Mouse (Mus musculus): ENCODE data around the gene Crhbp.

Crhbp gene

DNA sequence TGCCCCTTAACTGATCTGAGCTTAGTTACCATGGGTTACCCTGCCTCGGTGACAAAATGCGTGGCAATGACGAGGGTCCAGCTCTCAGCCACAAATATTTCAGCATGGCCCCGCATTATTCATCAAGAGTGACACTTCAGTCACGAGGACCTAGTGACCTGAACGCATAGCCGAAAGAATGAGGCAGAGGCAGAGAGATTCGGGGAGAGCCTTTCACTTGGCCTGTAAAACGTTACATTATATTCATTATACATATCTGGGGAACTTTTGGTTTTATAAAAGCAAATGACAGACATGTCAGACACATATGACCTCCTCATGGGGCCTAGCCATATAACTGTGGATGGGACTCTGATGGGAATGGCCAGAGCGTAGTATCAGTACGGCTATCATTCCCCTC, at the start of gene Crhbp:
Gene Crhbp, minus strand, starts transcription at position 101 of the 400 bp plus-strand sequence.
- no peak for DNase-seq

DNA sequence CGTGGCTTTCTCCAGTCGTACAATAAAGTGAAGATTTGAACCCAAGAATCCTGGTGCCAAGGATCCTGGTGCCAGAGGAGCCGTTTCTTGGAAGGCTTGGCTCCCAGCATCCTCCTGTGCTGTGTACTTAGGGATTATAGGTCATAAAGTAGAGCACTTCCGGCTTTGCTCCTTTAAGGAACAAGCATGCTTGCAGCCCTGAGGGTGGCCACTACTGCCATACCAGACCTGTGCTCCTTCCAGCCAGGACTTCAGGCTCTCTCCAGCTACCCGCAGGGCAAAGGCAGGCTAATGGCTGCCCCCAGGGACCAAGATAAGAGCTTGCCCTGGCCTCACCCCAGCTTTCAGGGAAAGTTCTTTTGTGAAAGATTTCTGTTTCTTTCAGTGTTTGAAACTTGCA, 48.6 kb upstream of the Crhbp start:
- no peak for DNase-seq

DNA sequence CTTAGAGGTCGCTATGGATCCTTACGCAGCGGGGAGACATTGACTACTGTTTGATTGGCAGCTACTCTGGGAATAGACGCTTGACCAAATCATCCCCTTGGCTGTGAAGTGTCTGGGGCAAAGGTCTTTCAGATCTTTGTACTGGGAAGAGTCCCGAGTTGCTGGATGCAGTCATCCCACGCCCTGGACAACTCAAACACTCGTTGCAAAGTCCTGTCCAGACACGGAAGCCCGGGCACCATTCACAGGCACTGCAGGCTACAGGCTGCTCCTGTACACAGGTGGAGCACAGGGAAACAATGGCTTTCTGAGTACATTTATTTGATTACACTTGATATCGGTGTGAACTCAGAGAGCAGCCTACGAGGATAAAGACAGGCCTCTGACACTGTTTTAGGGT, 46.6 kb upstream of the Crhbp start:
- DNase-seq = no peak

DNA sequence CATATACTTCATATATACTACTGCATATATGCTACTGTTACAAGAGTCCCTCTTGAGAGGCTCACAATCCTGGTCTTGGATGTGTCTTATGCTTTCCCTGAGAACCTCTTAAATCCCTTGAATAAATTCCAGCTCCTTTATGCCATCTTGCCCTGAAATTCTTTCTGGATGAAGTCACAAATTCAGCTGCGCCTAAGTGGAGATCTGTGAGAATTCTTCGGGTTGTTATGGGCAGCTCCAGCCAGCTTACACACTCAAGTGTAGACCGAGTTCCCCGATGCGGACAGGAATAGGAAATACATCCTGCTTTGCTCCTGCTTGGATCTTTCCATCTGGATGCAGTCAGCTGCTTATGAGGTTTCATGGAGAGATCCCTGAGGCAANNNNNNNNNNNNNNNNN, 39.9 kb upstream of the Crhbp start:
- DNase-seq = no peak

DNA sequence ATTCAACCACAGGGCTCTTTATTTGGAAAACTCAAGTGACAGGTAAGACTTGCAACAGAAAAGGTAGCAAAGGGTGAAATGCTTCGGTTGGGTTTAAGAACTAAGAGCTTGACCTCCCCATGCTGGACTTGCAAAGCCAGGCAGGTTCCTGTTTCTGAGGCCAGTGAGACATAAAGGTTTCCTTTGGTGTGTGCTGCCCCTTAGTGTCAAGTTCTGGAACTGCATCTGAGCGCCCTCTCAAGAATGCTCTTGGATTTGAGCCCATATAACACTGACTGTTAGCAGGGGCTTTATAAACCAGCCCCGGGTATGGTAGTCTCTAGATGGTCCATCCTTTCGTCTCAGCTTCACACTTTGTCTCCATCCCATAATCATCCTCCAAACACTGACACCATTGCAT, 36.7 kb upstream of the Crhbp start:
- peak; percentile 64 for DNase-seq

DNA sequence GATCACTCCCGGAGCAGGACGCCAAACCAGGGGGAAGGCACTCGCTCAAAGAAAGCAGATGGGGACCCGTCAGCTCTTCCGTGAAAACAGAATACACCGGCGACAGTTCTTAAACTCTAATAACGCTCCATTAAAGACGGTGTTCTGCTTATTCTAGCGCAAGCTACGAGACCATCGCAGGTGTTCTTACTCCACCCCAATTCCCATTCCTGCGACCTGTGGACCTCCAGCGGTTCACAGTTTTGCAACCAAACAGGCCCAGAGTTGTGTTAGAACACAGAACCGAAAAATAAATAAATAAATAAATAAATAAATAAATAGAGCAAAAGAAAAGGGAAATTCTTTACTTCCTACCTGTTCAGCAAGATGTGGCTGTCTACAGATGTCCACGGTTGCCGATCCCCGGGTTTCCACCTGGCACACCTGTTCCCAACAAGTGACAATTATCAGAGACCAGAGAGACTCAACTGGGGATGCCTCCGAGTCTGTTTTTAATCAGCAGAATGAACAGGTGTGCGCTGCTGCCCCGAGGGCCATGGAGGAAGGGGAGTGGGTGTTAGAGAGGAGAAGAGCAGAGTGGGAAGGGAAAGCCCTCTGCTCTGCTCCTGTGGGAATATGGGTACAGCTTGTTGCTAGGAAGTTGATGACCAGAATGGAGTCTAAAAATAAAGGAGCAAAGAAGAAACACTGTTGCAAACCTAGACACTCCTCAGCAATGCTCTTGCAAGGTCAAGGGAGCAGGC, 34.1 kb upstream of the Crhbp start, which contains the start of gene S100z:
Gene S100z, minus strand, starts transcription at position 51 of the 743 bp plus-strand sequence.
- DNase-seq = no peak

DNA sequence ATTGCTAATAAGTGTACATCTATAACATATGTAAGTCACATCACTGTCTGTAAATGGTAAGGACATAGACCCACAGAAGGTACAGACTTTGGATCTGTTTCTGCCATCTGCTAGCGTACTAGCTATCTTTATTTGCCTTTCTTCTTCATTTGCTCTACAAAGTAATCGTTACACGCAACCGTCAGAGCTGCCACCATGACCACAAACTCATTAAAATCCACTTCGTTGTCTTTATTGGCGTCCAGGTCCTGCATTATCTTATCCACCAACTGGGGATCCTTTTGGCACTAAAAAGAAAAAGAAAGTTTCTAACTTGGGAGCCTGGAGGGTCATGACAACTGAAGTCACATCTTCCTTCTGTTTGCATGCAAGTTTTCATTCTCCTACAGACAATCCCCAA, 32.4 kb upstream of the Crhbp start:
- no peak for DNase-seq

DNA sequence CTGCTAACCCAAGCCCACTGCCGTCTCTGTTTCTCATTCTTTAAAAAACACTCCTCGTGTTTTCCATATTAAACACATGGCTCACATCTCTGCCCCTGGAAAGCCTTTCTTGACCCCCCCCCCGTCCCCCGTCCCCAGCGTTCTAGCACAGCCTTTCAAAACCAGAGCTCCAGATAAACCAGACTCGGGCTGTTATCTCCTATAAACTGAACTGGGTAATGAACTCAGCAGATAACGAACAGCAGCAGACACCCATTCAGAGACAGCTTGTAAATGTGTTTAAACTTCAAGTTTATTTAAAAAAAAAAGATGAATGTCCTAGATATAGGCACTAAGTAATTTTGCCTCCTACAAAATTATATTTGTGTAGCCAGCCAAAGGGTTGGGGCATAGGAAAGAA, 30.4 kb upstream of the Crhbp start:
- no peak for DNase-seq

DNA sequence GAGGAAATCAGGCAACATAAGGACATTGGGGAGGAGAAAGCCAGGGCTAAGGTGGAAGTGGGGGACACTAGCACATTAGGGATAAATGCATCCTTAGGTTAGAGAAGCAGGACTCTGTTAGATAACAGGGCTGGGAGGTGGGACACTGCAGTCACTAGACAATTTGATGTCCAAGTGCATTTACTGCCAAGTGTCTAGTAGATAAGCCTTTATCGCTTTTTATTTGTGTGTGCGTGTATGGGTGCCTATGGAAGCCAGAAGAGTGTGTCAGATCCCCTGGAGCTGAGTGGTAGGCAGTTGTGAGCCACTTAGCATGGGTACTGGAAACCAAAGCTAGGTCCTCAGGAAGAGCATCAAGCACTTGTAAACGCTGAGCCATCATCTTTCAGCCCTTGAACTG, 29.6 kb upstream of the Crhbp start:
- no peak for DNase-seq

DNA sequence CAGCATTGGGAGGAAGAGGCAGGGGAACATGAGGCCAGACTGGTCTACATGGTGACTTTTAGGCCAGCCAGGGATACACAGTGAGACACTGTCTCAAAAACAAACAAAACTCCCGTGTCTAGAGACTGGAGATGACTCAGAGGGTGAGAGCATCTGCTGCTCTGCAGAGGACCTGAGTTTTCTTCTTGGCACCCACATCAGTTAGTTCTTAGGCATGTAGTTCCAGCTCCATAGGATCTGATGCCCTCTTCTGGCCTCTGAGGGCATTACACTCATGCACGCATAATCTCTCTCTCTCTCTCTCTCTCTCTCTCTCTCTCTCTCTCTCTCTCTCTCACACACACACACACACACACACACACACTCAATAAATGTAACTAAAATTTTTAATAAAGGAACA, 26.2 kb upstream of the Crhbp start:
- no peak for DNase-seq

DNA sequence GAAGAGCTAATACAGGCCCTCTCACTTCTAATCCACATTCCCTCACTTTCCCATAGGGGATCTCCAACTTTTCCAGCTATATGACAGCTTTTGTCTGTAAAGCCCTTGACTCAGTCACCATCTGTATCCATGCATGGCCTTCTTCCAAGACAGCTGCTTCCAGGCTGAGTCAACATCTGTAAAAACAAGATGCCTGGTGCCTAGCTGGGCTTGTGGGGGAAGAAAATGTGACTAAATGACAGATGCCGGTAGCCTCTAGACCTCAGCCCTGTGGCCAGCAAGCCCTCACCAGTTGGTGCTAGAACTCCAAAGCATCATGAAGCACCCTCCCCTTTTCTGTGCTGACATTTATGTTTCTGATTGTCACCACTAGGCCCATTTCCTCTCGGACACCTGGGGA, 6.8 kb upstream of the Crhbp start:
- DNase-seq = no peak

DNA sequence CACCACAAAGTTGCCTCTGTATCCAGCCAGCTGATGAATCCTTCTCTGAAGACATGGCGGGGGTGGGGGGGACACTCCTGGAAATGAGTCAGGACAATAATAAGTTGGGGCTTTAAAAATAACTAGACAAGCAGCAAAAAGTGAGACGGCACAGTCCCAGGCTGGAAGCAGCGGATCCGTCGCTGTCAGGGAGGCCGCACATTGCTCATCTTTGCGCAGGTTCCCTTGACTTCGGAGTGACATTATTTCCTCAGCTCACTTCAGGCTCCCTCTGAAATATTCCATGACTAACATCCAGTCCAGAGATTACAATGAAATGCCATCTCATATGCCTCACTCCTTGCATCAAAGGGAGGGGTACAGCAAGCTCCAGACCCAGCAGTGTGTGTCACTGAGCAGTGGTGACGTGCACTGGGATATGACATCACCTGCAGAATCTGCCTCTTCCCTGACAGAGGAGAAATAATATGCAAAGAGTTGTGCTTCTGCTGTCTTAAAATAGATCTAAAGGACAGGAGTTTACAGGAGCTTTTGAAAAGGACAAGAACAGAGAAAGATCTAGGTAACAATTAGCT, 6.0 kb upstream of the Crhbp start:
- no peak for DNase-seq

DNA sequence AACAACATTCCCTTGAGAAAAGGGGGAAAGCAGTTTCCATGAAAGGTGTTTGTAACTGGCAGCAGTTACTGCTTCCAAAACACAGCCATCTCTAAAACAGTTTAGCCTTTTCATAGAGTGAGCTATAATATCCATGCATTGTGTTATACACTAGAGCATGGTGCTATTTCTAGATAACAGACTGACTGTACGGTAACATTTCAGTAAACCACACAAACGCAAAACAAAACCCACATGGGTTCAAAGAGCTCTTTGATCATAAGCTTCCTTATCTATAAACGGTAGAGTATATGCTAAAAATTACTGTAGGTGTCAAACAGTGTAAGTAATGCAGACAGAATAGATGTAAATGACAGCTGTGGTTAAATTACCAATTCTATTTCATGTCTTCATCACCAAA, 5.0 kb upstream of the Crhbp start:
- DNase-seq = no peak

DNA sequence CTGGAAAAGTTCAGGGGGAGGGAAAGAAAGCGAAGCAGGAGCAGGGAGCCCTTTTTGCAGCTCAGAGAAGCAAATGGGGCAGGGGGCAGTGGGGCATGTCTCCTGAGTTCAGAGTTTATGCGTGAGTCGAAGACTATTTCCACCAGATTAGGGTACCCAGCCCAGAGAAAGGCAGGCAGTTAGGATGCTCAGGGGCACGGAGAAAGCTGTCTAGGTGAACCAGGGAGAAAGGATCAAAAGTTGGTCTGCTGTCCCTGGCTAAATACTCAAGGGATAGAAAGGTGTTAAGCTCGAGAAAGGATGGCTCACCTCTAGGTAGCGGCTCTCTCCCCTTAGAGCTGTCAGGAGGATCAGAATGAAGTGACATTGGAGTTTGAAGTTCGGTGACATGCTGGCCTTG, 433 bp downstream of the Crhbp start:
- DNase-seq = no peak

DNA sequence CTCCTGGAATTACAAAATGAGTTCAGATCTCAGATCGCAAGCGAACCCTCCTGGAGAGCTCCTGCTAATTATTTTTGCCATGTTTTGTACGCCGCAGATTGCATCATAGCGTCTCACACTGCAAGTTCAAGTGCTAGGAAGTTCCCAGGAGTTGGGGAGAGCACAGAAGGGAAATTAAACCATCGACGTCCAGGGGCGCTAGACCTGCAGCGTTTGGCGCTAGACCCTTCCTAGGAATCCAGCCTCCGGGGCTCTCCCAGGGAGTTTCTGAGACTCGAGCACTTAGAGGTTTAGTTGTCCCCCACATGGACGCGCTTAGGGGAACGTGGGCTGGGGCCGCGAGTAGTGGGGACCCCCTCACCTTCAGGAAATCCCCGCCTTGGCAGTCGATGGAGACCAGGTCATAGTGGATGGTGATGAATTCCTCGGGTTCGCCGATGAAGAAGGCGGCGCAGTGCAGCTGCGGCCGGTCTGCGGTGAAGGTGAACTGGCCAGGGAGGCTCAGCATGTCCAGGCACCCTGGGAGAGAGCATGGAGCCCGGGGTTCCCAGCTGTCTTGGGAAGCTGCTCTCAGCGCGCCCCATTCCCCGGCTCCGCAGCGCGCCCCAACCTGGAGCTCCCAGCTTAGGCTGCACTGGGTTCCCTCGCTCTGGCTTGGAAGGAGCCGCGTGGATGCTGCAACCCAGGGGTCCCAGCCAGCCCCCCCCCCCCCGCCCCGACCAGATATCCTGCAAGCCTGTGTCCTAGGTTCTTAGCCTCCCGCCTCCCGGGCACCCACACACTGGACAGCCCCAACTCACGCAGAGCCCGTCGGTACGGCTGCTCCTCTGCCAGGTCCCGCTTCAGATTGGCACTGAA, 1.1 kb downstream of the Crhbp start:
- DNase-seq = no peak

DNA sequence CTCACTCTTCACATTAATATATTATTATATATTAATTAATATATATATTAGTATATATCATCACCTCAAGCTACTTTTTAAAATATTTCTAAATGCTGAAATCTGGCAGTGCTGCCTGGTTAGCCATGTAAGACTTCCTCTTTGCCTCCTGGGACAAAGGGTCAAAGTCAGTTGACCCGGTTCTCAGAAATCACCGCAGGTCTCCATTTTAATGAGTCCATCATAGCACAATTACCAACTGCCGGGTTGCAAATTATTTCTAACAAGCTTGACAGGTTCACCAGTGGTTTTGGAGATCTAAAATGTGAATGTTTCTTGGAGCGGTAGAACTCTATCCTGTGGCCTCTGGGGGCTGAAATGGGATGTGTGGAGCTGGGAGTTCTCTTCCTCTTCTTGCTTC, 1.8 kb downstream of the Crhbp start:
- no peak for DNase-seq

DNA sequence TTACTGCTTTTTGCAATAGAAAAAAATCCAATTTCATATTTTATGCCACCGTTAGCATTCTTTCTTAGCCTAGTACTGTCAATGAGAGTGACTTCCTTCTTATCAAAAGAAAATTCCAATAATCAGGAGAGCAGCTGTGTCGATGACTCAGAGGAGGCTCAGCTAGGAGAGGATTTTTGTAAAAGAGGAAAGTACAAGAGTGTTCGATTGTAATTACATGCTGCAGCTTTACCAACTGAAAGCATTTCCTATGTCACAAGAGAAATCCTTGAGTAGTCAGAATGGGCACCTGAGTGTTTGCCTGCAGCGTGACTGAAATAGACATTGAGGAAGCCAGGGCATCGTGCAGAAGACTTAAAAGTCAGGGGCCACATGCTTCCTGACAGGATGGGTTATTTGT, 5.2 kb downstream of the Crhbp start:
- no peak for DNase-seq

DNA sequence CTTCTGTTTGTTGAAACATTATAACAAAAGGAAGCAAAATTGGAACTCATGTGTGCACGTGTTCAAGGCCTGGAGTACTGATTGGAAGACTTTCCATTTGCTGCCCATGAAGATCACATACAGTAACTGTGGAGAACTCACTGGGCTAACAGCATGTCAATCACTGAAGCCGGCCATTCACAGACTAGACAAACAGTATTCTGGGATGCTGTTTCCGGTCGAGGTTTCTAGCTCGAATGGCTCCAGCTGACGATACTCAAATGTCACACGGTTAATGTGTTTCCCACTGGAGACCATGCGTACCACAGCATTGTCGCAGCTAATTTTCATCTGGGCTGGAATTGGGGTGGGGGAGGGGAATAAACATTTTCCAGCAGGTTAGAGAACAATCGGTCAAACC, 13.0 kb downstream of the Crhbp start:
- DNase-seq = no peak

DNA sequence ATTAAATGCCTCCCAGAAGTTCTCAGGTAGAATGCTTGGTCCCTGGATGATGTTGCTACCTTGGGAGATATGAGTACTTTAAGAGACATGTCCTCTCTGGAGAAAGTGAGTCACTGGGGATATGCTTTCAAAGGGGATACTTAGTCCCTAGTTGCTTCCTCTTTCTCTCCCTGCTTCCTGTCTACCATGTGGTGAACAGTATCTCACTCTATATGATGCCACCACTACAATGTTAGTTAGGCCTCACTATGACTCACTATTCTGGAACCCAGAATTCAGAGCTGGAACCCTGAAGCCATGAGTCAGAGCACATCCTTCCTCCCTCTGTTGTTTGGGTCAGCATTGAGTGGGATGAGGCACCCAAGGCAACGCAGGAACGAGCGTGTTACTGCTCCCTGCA, 17.2 kb downstream of the Crhbp start:
- no peak for DNase-seq

DNA sequence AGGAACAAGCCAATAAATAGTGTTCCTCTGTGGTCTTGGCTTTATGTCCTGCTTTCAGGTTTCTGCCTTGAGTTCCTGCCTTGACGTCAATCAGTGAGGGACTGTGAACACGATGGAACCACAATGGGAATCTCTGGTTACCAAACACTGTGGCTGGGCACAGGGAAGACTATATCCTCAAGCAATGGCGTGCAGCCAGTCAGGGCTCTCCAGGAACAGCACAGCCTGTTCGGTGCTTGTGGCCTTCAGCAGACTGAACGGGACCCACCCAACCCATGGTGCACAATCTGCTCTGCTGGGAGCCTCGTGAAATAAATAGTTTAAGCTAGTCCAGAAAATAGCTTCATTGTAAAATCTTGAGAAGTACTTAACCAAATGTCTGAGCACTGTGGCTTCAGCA, 18.3 kb downstream of the Crhbp start:
- DNase-seq = no peak

DNA sequence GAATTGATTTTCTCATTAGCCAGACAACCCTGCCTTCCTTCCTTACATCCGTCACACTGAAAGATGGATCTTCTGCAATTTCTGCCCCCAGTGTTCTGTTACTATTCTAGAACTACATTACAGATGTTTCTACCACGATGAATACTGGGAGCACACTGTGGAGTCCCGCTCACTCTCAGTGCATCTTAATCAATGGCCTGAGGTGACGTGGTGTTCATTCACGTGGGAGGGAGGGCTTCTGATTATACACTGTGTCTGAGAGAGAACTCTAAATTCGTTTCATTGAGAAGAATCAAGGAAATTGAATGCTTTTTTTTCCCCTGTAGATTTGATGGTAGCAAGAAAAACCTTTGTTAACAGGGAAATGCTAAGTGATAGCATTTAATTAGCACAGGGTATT, 19.2 kb downstream of the Crhbp start:
- DNase-seq = no peak

DNA sequence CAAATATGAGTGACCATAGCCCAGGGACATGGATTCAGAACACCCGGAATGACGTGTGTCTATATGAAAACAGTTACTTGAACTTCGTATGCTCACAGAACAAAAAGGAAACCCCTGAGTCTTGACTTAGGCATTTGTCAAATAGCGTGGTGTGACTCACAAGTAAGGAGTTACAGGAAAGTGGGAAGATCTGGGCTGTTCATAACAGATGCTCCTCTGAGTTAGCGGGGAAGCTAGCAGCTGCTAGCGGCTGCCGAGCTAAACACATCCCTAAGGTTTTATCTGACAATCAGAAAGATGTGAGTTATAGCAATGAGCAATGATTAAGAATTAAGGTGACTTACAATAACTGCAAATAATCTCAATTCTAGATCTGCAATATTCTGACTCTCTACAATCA, 19.8 kb downstream of the Crhbp start:
- peak; percentile 42 for DNase-seq

DNA sequence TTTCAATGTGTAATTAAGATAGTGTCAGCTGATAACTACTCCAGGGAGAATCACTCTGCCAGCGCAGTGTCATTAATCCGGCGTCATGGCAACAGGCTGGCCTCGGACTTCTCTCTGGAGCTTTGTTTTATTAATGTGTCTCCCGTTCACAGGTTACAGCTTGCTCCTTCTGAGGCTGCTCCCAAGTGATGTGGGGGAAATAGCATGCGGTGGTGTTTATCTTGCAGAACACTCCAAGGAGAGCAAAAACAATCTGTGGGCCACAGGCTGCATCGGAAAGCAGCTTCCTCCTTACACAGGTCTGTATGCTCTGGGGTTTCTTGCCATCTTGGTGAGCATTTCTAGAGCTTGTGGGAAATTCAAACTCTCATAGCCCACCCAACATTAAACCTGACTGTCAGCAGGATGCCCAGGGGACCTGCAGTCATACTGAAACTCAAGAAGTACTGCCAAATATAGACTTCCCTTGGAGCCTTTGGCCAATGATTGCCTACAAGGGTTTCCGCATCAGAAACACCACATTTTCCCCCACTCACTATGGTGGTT, 25.4 kb downstream of the Crhbp start:
- DNase-seq = no peak
